ENCODE assay signal across 8 mouse cellular contexts in genomic region chr5:67608674-67609519, GRCm38 (mm10). TPM values are rescaled to one million over a fixed set of nuclear protein-coding genes. Genes with fewer than 3 reads are reported as not detected.
A peak's percentile ranks its signal among the peaks of the same experiment; 100 is the strongest.
DNase-seq lines count a peak whose midpoint lies in the region; ATAC-seq lines count a peak whose summit lies in the region.

No protein-coding gene starts in this region.

- WGBS in forebrain, embryonic 14.5 days: 5% methylated on average over 31 of the region's 31 CpGs
- WGBS in liver, embryonic 11.5 days: 4% methylated on average over 31 of the region's 31 CpGs
- 10% methylated on average over 31 of the region's 31 CpGs for WGBS in stomach, embryonic 15.5 days

- H3K27ac ChIP-seq in forebrain, embryonic 14.5 days (ENCODE audit: low read depth, low read length): no peak overlapping the region
- peak overlapping the region; percentile 54; the same call in 1 of the 2 replicates for H3K27ac ChIP-seq in liver, embryonic 11.5 days (ENCODE audit: low read depth, low read length)
- H3K27ac ChIP-seq in stomach, embryonic 15.5 days: peak overlapping the region; percentile 44; the same call in 1 of the 2 replicates

- intact Hi-C loops in gastrocnemius, postnatal 36 days (cut with DNase I): loop anchor here (10.0 kb wide), 1 partner anchor 514 kb away; the partner anchor contains the start of gene Phox2b

- peak overlapping the region; percentile 88 for H3K4me2 ChIP-seq in forebrain, embryonic 14.5 days (ENCODE audit: low read length)
- H3K4me2 ChIP-seq in liver, embryonic 11.5 days: peak overlapping the region; percentile 80
- peak overlapping the region; percentile 93 for H3K4me2 ChIP-seq in stomach, embryonic 15.5 days

- no peak for DNase-seq in forebrain, embryonic 14.5 days (ENCODE audit: low spot score)
- peak; percentile 48 for DNase-seq in liver, embryonic 11.5 days (ENCODE audit: low spot score)
- DNase-seq in B cell, adult 2 months: no peak
- no peak for DNase-seq in ovary, postnatal 36 days (ENCODE audit: low spot score)
- DNase-seq in gastrocnemius, postnatal 36 days: no peak

- H3K36me3 ChIP-seq in megakaryocyte, embryonic 14.5 days (replicated peaks; ENCODE audit: low read length): no peaks in the 10 kb centered on the region
- H3K36me3 ChIP-seq in forebrain, embryonic 14.5 days (ENCODE audit: control insufficient read depth, insufficient read depth, low read length): no peaks in the 10 kb centered on the region
- no peaks in the 10 kb centered on the region for H3K36me3 ChIP-seq in liver, embryonic 11.5 days (ENCODE audit: control insufficient read depth, insufficient read depth, low read length)
- no peaks in the 10 kb centered on the region for H3K36me3 ChIP-seq in stomach, embryonic 15.5 days

- peaks cover 63% of the 10 kb centered on the region for H3K27me3 ChIP-seq in megakaryocyte, embryonic 14.5 days (replicated peaks)
- peaks cover 47% of the 10 kb centered on the region for H3K27me3 ChIP-seq in forebrain, embryonic 14.5 days (replicated peaks; ENCODE audit: control insufficient read depth, insufficient read depth, low read length)
- H3K27me3 ChIP-seq in liver, embryonic 11.5 days (replicated peaks; ENCODE audit: control insufficient read depth, insufficient read depth, low read length): peaks cover 62% of the 10 kb centered on the region
- peaks cover 49% of the 10 kb centered on the region for H3K27me3 ChIP-seq in stomach, embryonic 15.5 days (replicated peaks)

- H3K4me3 ChIP-seq in megakaryocyte, embryonic 14.5 days (replicated peaks): peak overlapping the region; percentile 93
- H3K4me3 ChIP-seq in forebrain, embryonic 14.5 days (ENCODE audit: low read depth, low read length): peak overlapping the region; percentile 48
- H3K4me3 ChIP-seq in liver, embryonic 11.5 days (ENCODE audit: low read depth, low read length): peak overlapping the region; percentile 52
- H3K4me3 ChIP-seq in stomach, embryonic 15.5 days (replicated peaks): peak overlapping the region; percentile 59

- no peak for ATAC-seq in megakaryocyte, adult 5-6 weeks (ENCODE audit: poor library complexity, severe bottlenecking)
- no peak for ATAC-seq in forebrain, embryonic 14.5 days
- ATAC-seq in liver, embryonic 11.5 days (replicated peaks; ENCODE audit: low FRiP score): no peak
- ATAC-seq in stomach, embryonic 15.5 days (ENCODE audit: insufficient read depth, low FRiP score, low read depth): 0 out of 2 replicates have a peak, but pooled peaks have one; percentile 19

- peaks cover 22% of the 10 kb centered on the region for H3K4me1 ChIP-seq in megakaryocyte, embryonic 14.5 days
- peaks cover 14% of the 10 kb centered on the region for H3K4me1 ChIP-seq in forebrain, embryonic 14.5 days (ENCODE audit: control insufficient read depth, insufficient read depth, low read length)
- H3K4me1 ChIP-seq in liver, embryonic 11.5 days (replicated peaks; ENCODE audit: control insufficient read depth, insufficient read depth, low read length): peaks cover 7% of the 10 kb centered on the region; the same call in 1 of the 2 replicates
- H3K4me1 ChIP-seq in stomach, embryonic 15.5 days: peaks cover 17% of the 10 kb centered on the region

- no peaks in the 10 kb centered on the region for H3K9me3 ChIP-seq in megakaryocyte, embryonic 14.5 days
- no peaks in the 10 kb centered on the region for H3K9me3 ChIP-seq in forebrain, embryonic 14.5 days (replicated peaks; ENCODE audit: control insufficient read depth, low read length)
- no peaks in the 10 kb centered on the region for H3K9me3 ChIP-seq in liver, embryonic 11.5 days (ENCODE audit: control insufficient read depth, low read length)
- no peaks in the 10 kb centered on the region for H3K9me3 ChIP-seq in stomach, embryonic 15.5 days

- H3K9ac ChIP-seq in forebrain, embryonic 14.5 days (ENCODE audit: low read length): peak overlapping the region; percentile 48
- peak overlapping the region; percentile 41 for H3K9ac ChIP-seq in liver, embryonic 11.5 days (ENCODE audit: low read depth, low read length)
- H3K9ac ChIP-seq in stomach, embryonic 15.5 days: peak overlapping the region; percentile 22; the same call in 1 of the 2 replicates

RNA-seq across cellular contexts. Expression of gene Shisa3, which starts 1.2 kb away (rescaled TPM):
- polyA plus RNA-seq in megakaryocyte, embryonic 14.5 days (2012; ENCODE audit: insufficient read depth, low replicate concordance): not detected in 2 replicates
- not detected in 2 replicates for total RNA-seq in megakaryocyte, adult 5-6 weeks (2015)
- not detected in 2 replicates for total RNA-seq in megakaryocyte, adult 5-6 weeks (2017)
- polyA plus RNA-seq in forebrain, embryonic 14.5 days (2014; fragmentation: Nextera tagmentation; extraction: Ambion mirVana): 0.04 and 0.80 TPM in 2 replicates
- 20.8 and 22.1 TPM in 2 replicates for polyA plus RNA-seq in liver, embryonic 11.5 days (2014; fragmentation: Nextera tagmentation; extraction: Ambion mirVana)
- 25.1 and 27.3 TPM in 2 replicates for polyA plus RNA-seq in stomach, embryonic 15.5 days (2015; fragmentation: Nextera tagmentation; extraction: Ambion mirVana)
- total RNA-seq in gastrocnemius, postnatal 36 days (2021): 1 to 10 TPM; 1.2 to 2.0 TPM

Comparison
In these comparisons a context has a peak if more than half of its experiments do, and no peak if none do; other contexts are left out.
1. RNA of gene Shisa3, which starts 1.2 kb away (polyA plus RNA-seq): 25.1 to 27.3 TPM in stomach, embryonic 15.5 days and 20.8 to 22.1 TPM in liver, embryonic 11.5 days; 0.04 to 0.80 TPM in forebrain, embryonic 14.5 days and not detected in megakaryocyte, embryonic 14.5 days; every median in the first group is over 10 times any median in the second.
2. Peak in every context shown above with its lines, with median percentiles within 50 percentile points of each other: H3K4me3 ChIP-seq, H3K4me2 ChIP-seq and H3K9ac ChIP-seq.